Mouse (Mus musculus) c-Kit-negative CD71-positive TER-119-positive erythroid progenitor cells, embryonic 14.5 days (primary cell): Measurements from ENCODE around the gene Fam198a.

Experiments used
- DNase-seq: peaks from one replicate; pipeline ENCODE4 v3.0.0-alpha.2; 2013; ENCODE audit warnings: low read depth, low spot score

The Fam198a gene

DNA sequence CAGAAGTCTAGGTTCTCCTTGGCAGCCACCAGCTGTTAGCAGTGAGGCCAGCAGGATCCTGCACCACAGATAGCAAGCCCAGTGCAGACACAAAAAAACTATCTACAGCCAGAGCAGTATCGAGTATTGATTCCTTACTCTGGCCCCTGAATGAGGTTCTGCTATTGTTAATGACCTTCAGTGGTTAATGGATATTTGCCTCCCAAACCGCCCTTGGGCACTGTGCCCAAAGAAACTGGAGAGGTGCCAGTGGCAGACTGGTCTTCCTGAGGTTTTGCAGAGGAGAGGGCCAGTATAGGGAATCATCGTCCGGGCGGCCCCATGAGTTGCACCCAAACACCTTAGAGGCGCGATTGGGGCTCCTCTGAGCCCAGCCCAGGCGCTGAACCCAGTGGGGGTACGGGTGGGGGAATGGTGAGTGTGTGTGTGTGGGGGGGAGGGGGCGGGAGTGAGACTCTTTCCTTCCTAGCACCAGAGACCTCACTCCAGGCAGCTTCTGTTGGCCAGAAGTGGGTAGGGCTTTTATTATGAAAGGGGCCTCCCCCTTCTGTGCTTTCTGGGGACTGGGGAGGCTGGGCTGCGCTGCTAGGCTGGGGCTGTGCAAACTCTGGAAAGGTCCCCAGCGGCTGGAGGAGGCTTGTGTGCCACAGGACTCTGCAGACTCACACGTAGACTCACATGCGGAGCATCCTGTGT is at the start of gene Fam198a:
TSS of gene Fam198a (plus strand) at position 571 of the 696 bp plus-strand sequence.
- DNase-seq = no peak

DNA sequence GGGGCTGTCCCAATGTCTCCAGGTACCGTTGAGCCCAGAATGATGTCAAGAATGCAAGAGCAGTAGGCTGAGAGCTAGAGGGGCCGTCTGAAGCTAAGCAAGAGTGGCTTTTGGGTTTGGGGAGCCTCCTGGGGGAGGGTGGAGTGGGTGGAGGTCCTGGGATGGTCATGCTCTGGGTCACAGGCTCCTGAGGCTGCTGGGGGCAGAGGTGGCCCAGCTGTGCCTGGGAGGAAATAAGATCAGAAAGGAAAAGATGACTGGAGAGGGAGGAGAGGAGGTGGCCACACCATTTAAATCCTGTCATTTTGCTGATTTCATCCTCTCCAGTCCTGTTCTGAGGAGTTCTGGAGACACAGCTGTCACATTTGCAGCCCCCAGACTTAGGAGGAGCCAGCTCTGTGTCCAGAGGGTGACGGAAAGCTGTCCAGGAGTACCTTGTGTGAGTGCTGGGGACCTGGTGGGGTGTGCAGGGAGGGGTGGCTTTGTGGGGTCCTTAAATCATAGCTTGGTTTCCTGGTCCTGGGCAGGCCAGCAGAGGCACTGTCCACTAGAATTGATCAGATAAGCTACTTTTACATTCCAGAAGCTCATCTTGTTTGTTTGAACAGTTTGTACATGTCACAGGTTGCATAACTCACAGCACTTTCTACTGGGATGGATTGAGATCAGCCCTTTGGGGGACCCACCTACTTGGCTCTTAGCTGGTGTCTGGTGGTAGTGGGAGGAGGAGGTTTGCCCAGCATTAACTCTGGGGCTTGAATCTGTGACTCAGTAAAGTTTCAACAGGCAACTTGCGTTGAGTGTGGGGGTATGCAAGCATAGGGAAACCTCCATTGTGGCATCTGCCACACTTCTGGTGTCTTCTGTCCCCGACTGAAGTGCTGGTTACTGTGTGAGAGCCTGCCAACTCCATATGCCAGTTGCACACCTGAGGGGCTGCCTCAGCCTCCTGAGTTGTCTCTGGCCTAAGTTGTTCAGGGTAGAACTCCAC is 48.8 kb upstream of the Fam198a start:
- no peak for DNase-seq

DNA sequence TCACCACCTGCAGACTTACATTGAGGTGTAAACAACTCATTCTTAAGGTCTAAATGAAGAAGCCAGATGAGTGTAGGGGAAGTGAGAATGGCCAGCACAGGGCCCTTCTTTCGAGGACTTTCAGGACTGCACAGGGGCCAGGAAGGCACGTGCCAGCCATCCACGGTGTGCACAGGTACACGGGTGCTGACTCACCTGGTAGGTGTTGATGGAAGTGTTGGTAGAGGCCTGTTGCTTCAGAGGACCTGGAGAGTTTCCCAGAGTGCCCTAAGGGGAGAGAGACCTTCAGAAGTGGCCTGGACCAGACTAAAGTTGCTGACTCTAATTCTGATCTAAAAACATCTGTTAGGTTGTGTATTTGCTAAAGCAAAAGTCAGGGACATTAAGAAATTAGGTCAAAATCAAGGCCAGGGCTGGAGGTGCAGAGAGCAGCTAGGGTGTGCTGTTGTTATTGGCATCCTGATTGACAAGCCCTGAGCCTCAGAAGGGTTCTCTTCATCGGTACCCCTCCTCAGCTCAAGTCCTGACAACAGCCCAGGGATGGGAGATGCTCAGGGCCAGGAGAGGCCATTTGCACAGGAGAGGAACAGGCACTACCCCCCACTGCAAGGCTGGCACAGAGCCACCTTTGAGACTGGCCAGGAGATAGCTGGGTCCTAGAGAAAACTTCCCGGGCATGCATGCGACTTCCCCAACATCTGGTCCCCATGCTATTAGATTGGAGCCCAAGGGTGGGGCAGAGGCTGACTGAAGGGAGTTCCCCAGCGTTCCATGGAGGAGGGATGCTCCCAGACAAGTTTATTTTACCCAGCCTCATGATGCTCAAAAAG is 47.1 kb upstream of the Fam198a start:
- DNase-seq = no peak

DNA sequence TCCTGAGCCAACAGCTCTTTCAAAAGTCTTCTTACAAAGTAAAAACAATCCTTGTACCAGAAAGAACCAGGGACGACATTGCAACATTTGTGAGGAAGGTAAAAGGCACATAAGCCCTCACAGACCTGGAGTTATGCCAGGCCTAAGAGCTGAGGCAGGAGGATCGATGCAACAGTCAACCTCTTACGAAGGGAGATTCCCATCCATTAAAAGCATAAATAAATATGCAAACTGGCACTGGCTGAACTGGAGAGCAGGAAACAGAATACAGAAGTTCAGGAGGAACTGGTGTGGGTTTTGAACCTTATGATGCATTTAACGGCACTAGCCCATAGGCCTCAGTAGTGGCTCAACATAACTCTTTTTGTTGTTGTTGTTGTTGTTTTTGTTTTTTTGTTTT is 46.5 kb upstream of the Fam198a start:
- no peak for DNase-seq

DNA sequence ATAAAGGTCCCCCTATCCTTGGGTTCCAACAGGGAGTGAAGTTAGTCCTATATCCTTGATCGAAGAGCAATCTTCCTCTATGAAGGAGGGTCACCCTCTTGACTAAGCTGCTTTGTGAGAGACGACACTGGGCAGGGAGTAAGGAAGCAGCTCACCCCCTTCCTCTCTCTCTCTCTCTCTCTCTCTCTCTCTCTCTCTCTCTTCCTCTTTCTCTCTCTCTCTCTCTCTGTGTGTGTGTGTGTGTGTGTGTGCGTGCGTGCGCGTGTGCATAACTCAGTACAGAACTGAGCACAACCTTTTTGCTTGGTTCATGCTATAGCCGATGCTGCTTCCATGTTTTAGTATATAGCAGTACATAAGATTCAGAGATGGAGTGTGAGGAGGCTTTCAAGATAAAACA is 45.8 kb upstream of the Fam198a start:
- no peak for DNase-seq

DNA sequence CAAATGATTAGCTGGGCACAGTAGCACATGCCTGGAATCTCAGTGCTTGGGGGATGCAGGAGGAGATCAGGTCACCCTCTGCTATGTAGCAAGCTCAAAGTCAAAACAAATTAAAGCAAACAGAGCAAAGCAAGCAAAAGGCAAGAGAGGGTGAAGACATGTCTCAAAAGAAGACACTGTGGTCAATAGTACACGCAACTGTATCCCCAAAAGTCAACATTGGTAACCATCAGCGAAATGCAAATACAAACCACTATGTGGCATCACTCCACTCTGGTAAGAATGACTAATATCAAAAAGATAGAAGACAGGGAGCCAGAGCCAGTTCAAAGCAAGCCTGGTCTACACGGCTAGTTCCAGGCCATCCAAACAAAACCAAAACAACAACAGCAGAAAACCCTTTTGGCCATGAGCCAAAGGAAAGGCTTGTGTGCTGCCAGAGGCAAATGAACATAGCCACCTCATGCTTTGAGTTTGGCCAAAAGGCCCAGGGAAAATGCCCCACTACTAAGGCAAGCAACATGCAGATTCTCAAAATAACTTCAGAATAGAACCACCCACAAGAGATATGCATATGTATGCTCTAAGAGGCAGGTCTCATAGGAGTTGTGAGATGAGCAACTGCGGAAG is 45.1 kb upstream of the Fam198a start:
- DNase-seq = no peak

DNA sequence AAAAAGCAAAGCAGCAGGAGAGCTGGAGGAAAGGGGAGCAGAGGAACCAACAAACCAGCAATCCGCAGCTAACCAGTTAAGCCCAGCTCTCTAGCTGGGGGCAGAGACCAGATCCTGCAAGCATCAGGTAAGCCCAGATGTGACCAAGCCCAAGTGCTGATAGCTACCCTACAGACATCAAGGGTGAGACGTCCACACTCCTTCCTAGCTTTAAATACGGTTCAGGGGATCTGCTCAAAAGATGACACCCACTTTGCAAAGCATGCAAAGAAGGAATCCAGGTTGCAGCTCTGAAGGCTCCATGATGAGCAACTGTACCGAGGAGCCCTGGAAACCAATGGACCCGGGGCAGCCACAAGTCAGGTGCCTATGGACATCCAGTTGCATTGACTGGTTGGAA is 44.3 kb upstream of the Fam198a start:
- DNase-seq = no peak

DNA sequence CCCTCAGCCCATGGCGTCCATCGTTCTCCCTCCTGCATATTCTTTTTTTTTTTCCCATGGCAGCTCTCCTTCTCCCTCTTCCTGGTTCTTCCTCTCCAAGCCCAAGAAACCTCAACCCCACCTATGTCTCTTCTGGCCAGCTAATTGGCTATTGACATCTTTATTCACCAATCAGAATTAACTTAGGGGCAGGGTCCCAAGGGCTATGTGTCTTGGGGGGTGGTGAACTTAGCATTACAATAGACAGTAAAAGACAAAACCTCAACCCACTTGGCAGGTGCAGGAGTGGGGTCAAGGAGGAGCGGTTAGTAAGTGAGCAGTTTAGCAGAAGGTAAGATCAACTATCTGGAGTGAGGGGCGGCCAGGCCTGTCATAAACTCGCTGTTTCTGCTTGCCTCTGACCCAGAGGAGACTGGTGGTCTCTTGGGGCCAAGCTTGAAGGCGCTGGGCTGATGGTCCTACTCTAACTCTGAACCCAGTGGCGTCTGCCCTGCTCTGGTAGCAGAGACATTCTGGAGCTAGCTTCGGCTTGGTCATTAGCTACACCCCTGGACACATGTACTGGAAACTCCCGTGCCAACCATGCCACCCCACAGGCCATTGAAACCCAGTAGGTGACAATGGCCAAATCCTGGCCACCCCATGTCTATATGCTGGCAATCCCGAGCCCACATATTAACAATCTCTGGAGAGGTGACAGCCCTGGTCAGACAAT is 43.3 kb upstream of the Fam198a start:
- DNase-seq = no peak

DNA sequence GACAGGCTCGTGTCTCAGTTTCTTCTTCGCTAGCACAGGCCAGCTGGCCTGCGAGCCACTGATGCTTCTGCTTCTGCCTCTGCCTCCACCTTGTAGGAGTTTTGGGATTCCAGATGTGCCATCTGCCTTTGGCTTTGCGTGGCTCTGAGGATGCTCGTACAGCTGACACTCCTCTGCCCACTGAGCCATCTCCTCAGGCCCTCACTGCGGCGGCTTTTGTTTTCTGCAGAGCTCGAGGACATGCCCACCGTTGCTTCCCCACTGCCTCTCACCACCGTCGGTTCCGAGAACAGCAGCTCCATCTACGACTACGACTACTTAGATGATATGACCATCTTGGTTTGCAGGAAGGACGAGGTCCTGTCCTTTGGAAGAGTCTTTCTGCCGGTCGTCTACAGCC is 42.5 kb upstream of the Fam198a start:
- no peak for DNase-seq

DNA sequence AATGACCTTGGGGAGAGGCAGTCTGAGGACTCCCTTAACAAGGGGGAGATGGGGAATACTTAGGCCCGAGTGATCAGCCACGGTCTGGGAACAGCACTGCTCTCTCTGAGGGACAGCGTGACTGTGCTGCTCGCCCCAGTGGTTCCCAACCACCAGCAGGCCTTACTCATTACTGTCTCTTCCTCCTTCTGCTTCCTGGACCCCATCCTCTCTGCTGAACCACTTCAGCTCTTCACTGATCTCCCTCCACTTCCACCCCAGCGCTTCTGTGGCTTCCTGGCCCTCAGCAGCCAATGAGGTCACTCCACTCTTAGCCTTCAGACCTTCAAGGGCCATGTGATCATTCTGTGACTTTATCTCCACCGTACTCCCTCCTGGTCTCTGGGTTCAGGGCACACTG is 41.2 kb upstream of the Fam198a start:
- DNase-seq = no peak

DNA sequence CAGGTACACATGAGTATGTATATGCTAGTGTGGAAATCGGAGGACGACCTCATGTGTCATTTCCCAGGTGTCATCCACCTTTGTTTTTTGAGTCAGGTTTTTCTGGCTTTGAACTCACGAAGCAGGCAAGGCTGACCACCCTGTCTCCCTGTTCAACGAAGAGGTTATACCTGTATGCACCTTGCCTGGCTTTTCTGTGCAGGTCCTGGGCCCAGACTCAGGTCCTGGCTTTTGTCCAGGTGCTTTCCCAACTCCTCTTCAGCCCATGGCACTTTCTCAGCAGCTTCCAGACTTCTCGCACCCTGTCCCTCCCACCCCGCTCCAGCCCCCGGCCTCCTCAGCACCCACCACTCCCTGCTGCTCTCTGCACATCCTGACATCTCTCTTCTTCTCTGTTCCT is 39.6 kb upstream of the Fam198a start:
- DNase-seq = no peak

DNA sequence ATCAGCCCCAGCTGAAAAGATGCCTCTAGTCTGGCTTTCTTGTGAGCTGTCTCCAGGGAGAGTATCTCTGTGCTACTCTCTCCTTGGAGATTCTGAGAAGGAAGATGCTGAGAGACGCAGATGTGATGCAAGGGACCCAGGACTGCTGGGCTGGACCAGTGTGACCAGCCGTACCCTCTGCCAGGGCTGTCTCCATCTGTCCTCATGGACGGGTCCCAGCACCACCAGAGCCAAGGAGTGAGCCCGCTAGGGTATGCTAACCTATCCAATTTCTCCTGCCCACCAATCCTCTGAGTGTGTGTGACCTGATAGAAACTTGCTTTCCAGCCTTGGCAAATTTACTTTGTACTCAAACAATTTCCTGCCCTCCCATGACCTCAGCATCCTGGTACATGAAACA is 38.0 kb upstream of the Fam198a start:
- no peak for DNase-seq

DNA sequence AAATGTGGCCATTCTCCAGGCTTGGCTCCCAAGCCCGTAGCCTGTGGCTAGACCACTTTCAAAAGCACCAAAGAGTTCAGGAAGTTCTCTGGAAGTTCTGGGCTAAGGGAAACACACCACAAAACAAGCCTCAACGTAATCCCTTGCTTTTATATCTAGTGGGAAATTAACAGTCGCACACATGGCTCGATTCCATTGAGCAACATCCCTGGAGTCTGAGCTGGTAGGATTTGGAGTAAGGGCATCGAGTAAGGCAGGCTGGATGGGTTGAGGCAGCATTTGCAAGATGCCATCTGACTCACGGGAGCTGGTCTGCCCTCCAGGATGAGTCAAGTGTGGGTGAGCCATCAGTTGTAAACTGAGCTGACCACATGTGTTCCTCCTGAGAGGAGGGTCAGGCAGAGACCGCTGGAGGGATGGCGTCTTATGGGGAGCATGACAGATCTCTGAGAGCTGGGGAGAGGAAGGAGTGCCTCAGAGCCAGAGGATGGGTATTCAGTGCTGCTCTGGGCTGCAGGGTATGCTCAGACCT is 36.5 kb upstream of the Fam198a start:
- DNase-seq = no peak

DNA sequence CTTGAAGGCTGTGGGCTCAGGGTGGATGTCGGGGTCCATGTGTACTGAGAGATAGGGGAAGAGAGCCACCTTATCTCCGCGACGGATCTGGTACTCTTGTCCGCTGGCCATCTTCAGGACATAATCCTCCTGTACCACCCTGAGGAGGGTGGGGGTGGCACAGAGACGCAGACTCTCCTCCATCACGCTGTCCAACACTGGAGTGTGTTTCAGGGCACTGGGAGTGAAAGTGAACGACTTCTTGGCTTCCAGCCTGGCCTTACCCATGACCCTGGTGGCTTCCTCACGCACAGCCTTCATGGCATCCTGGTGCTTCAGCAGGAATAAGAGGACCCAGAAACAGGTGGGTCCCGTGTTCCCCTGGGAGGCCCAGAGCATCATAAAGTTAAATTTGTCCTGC is 35.7 kb upstream of the Fam198a start:
- DNase-seq = no peak

DNA sequence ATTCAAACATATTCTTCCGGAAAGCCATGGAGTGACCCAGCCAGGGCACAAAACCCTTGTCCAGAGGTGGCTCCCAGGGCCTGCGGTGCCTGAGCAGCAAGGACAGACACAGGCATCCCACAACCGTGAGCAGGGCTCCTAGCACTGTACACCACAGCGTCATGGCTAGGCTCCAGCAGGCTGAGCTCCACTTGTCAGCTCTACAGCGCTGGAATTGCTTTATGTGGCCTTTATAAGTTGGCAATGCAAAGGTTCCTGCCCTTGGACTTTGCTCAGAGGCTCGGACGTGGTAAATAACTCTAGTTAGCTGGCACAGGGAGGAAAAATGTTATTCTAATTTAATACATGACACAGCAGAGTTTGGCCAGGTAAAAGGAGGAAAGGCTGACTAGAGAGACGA is 34.7 kb upstream of the Fam198a start, which contains the start of gene Cyp8b1:
TSS of gene Cyp8b1 (minus strand) at position 204 of the 400 bp plus-strand sequence.
- no peak for DNase-seq

DNA sequence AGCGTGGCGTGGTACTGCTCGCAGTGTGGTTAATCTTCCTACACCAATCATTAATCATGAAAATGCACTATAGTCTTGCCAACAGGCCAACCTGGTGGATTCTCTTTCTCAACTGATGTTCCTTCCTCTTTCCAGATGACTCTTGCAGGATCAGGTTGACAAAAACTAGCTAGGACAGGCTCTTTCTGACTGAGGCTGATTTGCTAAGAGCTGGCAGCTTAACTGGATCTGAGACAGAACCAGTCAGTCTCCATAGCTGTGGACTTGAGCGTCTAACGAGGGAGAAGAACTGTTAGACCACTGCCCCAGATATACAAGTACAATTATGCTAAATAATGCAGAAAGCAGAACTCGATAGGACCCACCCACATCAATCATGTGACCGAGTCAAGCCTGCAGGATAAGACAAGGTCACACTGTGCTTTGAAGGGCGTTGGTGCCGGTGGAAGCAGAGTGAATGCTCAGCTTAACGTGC is 31.7 kb upstream of the Fam198a start:
- no peak for DNase-seq

DNA sequence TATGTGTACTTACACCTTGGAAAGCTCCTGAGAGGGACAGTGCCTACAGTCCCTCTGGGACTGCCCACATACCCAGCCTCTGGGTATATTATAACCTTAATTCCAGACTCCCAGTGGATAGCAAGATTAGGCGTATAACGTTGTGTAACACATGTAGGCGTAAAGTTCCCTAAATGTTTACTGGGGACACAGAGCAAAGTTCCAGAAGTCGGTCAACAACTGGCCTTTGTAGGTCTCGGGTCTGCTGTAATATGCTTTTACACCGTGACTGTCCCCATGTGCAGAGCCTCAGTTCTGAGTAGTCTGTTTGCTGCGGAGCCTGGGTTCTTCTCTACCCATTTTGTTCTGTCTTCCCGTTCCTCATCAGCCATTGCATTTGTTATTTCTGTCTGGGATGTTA is 27.3 kb upstream of the Fam198a start:
- DNase-seq = no peak

DNA sequence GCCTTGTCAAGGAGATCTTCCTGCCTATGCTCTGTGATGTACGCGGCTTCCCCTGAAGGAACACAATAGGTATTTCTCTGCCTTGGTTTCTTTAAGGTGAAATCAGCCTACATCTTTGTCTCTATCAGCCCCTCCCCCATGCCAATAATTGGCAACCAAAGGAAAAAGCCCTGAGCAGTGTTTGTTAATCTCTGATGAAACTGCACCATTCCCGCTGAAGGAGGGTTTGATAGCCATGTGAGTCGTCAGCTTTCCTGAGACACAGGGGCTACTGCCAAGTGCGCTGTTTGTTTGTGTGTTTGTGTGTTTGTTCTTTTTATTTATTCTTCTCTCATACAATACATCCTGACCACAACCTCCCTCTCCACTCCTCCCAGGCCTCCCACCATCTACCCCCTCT is 26.9 kb upstream of the Fam198a start:
- DNase-seq = no peak

DNA sequence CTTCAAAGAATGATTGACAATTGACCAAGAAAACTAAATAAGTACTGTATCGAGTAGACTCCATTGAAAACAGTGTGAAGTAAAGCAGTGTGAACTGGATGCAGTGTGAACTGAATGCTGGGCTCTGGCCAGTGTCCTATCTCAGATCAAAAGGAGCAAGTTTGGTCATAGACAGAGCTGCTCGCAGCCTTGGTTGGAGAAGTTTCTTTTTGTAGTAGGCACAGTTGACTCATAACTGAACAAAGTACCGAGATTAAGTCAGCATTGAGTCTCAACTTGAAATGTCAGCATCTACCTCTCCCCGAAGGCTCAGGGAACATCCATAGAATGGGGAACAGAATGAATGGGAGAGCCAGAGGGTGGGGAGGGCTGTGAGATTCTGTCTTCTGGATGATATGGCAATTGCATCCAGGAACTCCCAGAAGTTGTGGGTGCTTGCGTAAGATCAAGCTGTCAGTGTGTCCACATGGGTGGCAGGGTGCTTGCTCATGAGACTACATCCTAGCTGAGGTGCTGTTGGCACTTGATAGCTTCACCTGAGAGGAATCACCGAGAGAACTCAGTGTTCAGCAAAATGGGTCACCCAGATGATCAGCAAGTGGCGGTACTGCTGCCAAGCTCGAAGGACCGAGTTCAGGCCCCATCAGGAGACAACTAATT is 25.8 kb upstream of the Fam198a start:
- no peak for DNase-seq

DNA sequence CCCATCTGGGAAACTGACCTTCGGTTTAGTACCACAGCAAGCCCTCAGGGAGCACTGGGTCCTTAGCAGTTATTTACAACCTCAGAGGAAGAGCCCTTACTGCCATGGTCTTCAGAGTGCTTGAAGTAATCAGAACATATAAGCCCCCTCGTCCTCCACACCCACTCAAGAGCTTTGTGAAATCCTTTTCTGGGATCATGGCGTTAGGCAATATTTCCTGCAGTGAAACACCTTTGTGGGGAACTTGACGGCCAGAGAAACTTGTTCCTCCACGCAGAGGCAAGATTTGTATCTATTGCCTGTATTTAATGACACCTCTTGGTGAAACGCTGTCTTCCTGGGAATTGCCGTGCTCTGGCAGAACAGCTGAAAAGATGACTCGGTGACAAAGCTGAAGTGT is 24.8 kb upstream of the Fam198a start:
- no peak for DNase-seq
